Mouse (Mus musculus) liver, embryonic 14.5 days (tissue): ENCODE measurements around the gene Ston2. TPM values are rescaled to one million over a fixed set of nuclear protein-coding genes. Genes with fewer than 3 reads are reported as not detected.

ENCODE experiments used
- ATAC-seq: fragments of 200-750 bp; cut with Nextera tagmentation; 2 replicates; pipeline ENCODE4 v1.8.0; 2017; ENCODE audit warnings: moderate number of reproducible peaks, mild to moderate bottlenecking, moderate library complexity; ENCODE audit not compliant: insufficient read depth
- DNase-seq, 3 experiments: peaks; one replicate each; pipeline ENCODE4 v3.0.0-alpha.2; 2012 to 2013; ENCODE audit warnings: low read depth in 3 of 3, low spot score in 3 of 3
- H3K27ac ChIP-seq: fragments of 300-500 bp; sonication (generic); 2 replicates; pipeline ENCODE4 v1.5.1; 2014; ENCODE audit warnings: moderate library complexity, mild to moderate bottlenecking, control low read depth, inconsistent platforms
- H3K27me3 ChIP-seq: fragments of 300-500 bp; sonication (generic); 2 replicates; pipeline ENCODE4 v1.6.1; 2014; ENCODE audit warnings: mild to moderate bottlenecking, low read length, moderate library complexity; ENCODE audit not compliant: control insufficient read depth, insufficient read depth
- H3K36me3 ChIP-seq: fragments of 300-500 bp; sonication (generic); replicated peaks from 2 replicates; pipeline ENCODE4 v1.6.1; 2014; ENCODE audit warnings: low read depth; ENCODE audit not compliant: control insufficient read depth, insufficient read depth
- H3K4me1 ChIP-seq, 2 experiments: fragments of 200-500 bp in 1 of 2; fragments of 300-500 bp in 1 of 2; sonication (generic) in 1 of 2; replicated peaks; 2 replicates each; pipeline ENCODE4 v1.6.1; 2012 to 2014; ENCODE audit warnings: antibody characterized with exemption in 1 of 2, inconsistent platforms in 1 of 2, low read length in 1 of 2; ENCODE audit not compliant: control insufficient read depth in 2 of 2, insufficient read depth in 2 of 2
- H3K4me2 ChIP-seq: fragments of 300-500 bp; sonication (generic); 2 replicates; pipeline ENCODE4 v1.6.1; 2014; ENCODE audit warnings: low read depth, mild to moderate bottlenecking, control low read depth, moderate library complexity
- H3K4me3 ChIP-seq, 2 experiments: fragments of 200-500 bp in 1 of 2; fragments of 300-500 bp in 1 of 2; sonication (generic) in 1 of 2; 2 replicates each; pipeline ENCODE4 v1.5.1; 2012 to 2014; ENCODE audit warnings: low read depth in 2 of 2, low read length in 2 of 2, mild to moderate bottlenecking in 2 of 2, control low read depth in 1 of 2, inconsistent platforms in 1 of 2, moderate library complexity in 1 of 2; ENCODE audit not compliant: insufficient read depth in 1 of 2
- H3K9ac ChIP-seq: fragments of 300-500 bp; sonication (generic); replicated peaks from 2 replicates; pipeline ENCODE4 v1.6.1; 2014; ENCODE audit warnings: mild to moderate bottlenecking, control low read depth, moderate library complexity
- H3K9me3 ChIP-seq: fragments of 300-500 bp; sonication (generic); 2 replicates; pipeline ENCODE4 v1.6.1; 2016; ENCODE audit warnings: low read length, mixed read lengths; ENCODE audit not compliant: control insufficient read depth
- CTCF ChIP-seq: IDR thresholded peaks from 2 replicates; pipeline ENCODE4 v1.5.1; 2016; ENCODE audit warnings: antibody characterized with exemption, low read depth, control low read depth
- EP300 ChIP-seq: IDR thresholded peaks from 2 replicates; pipeline ENCODE4 v1.6.1; 2016; ENCODE audit warnings: antibody characterized with exemption, low read depth
- WGBS: fragments of 180-500 bp; shearing (Covaris S2); extraction: QIAGEN DNeasy Blood & Tissue Kit; methylation state at CpG from one replicate; pipeline ENCODE4 v1.1.7; 2014; ENCODE audit not compliant: insufficient replicate concordance; 5-methylcytosine and 5-hydroxymethylcytosine counted together
- polyA plus RNA-seq, 2 experiments: library from polyadenylated mRNA; depleted of rRNA in 1 of 2; stranded (reverse) in 1 of 2; unstranded in 1 of 2; fragments of >200 nt; fragmentation: Nextera tagmentation in 1 of 2; extraction: Ambion mirVana in 1 of 2; gene quantifications; 2 replicates each; pipeline versions ENCODE4 v1.2.1 to v1.2.3; 2012 to 2014

The Ston2 gene
- polyA plus RNA-seq, 2 experiments: 15.4 to 26.6 TPM

GRCm38 (mm10) chr12:91679320-91680064, 108.7 kb downstream of the Ston2 start:
- ATAC-seq: no peak

GRCm38 (mm10) chr12:91675937-91676336, 112.2 kb downstream of the Ston2 start:
- WGBS: 78% methylated on average over 9 of the region's 9 CpGs
- no peaks in the 10 kb centered on the region for H3K27me3 ChIP-seq
- no peaks in the 10 kb centered on the region for H3K36me3 ChIP-seq
- TF ChIP-seq CTCF (no peak), EP300 (no peak)
- ATAC-seq: no peak
- no peak overlapping the region for H3K9ac ChIP-seq
- no peak overlapping the region for H3K4me2 ChIP-seq
- H3K9me3 ChIP-seq: no peaks in the 10 kb centered on the region
- peaks cover 0 to 1% of the 10 kb centered on the region in 2 experiments; a peak in 1 of 4 replicates for H3K4me1 ChIP-seq
- no peak for DNase-seq
- no peak overlapping the region for H3K27ac ChIP-seq
- H3K4me3 ChIP-seq: no peak overlapping the region

More at GRCm38 (mm10) chr12:91679320-91680064, 108.7 kb downstream of the Ston2 start:
- Histone ChIP-seq H3K4me3 (no peak overlapping the region), H3K4me1 (peaks cover under 1 to 11% of the 10 kb centered on the region in 2 experiments; a peak in 3 of 4 replicates), H3K4me2 (no peak overlapping the region), H3K27me3 (no peaks in the 10 kb centered on the region), H3K27ac (no peak overlapping the region), H3K9ac (no peak overlapping the region), H3K36me3 (no peaks in the 10 kb centered on the region), H3K9me3 (no peaks in the 10 kb centered on the region)
- DNase-seq: no peak
- TF ChIP-seq CTCF (no peak), EP300 (no peak)
- 82% methylated on average over 14 of the region's 14 CpGs for WGBS

- Histone ChIP-seq H3K27me3 (no peaks in the 10 kb centered on the region), H3K4me1 (peaks cover 0 to 5% of the 10 kb centered on the region in 2 experiments; a peak in 1 of 4 replicates), H3K9ac (no peak overlapping the region), H3K4me2 (no peak overlapping the region), H3K4me3 (no peak overlapping the region), H3K36me3 (no peaks in the 10 kb centered on the region), H3K9me3 (no peaks in the 10 kb centered on the region), H3K27ac (no peak overlapping the region)
- 71% methylated on average over 6 of the region's 6 CpGs for WGBS
- DNase-seq (no peak), ATAC-seq (no peak)
- TF ChIP-seq EP300: no peak
- TF ChIP-seq CTCF: peak; percentile 43
These were observed 115.0 kb downstream of the Ston2 start for GRCm38 (mm10) chr12:91673141-91673540.

GRCm38 (mm10) chr12:91672528-91672927, 115.7 kb downstream of the Ston2 start:
- Histone ChIP-seq H3K4me3 (no peak overlapping the region), H3K9ac (no peak overlapping the region), H3K4me1 (peaks cover 0 to 9% of the 10 kb centered on the region in 2 experiments; a peak in 2 of 4 replicates), H3K27ac (no peak overlapping the region), H3K9me3 (no peaks in the 10 kb centered on the region), H3K4me2 (no peak overlapping the region), H3K27me3 (no peaks in the 10 kb centered on the region), H3K36me3 (no peaks in the 10 kb centered on the region)
- no peak for DNase-seq
- ATAC-seq: no peak
- 84% methylated on average over 7 of the region's 7 CpGs for WGBS
- TF ChIP-seq EP300 (no peak), CTCF (no peak)

GRCm38 (mm10) chr12:91668529-91669245, 119.5 kb downstream of the Ston2 start:
- Histone ChIP-seq H3K4me2 (0 out of 2 replicates have a peak overlapping the region, but pooled peaks have one; percentile 13), H3K9ac (no peak overlapping the region), H3K4me3 (no peak overlapping the region), H3K27ac (no peak overlapping the region), H3K9me3 (no peaks in the 10 kb centered on the region), H3K4me1 (peaks cover 0 to 12% of the 10 kb centered on the region in 2 experiments; a peak in 2 of 4 replicates), H3K27me3 (no peaks in the 10 kb centered on the region), H3K36me3 (no peaks in the 10 kb centered on the region)
- peak; percentile 77 for ATAC-seq
- peak; percentile 44 to 53 (median 47) for DNase-seq
- WGBS: 27% methylated on average over 16 of the region's 16 CpGs
- TF ChIP-seq EP300 (no peak), CTCF (no peak)
